Mouse (Mus musculus) cerebellum, adult 2 months (tissue): Measurements from ENCODE around the gene Vac14. TPM values are rescaled to one million over a fixed set of nuclear protein-coding genes. Genes with fewer than 3 reads are reported as not detected.

Experiments used
- DNase-seq, 2 experiments: peaks; one replicate each; pipeline ENCODE4 v3.0.0; 2021
- H3K27ac ChIP-seq: fragments of 200-500 bp; 2 replicates; pipeline ENCODE4 v1.5.1; 2012; ENCODE audit warnings: low read length, control low read depth, inconsistent platforms; ENCODE audit not compliant: insufficient read depth
- H3K27me3 ChIP-seq: fragments of 200-500 bp; 2 replicates; pipeline ENCODE4 v1.6.1; 2012; ENCODE audit warnings: inconsistent platforms, mild to moderate bottlenecking, low read length, moderate library complexity; ENCODE audit not compliant: control insufficient read depth, insufficient read depth
- H3K4me1 ChIP-seq: fragments of 200-500 bp; 2 replicates; pipeline ENCODE4 v1.6.1; 2011; ENCODE audit warnings: low read length; ENCODE audit not compliant: control insufficient read depth, insufficient read depth
- H3K4me3 ChIP-seq: fragments of 200-500 bp; replicated peaks from 2 replicates; pipeline ENCODE3; 2011; ENCODE audit warnings: mild to moderate bottlenecking, low read depth, low read length, control low read depth; ENCODE audit not compliant: insufficient read depth
- CTCF ChIP-seq: fragments of 200-500 bp; IDR thresholded peaks from 2 replicates; pipeline ENCODE4 v1.5.1; 2011; ENCODE audit warnings: low read depth, mild to moderate bottlenecking, control low read depth, low read length, moderate library complexity, borderline replicate concordance; ENCODE audit not compliant: insufficient read depth
- POLR2A ChIP-seq: fragments of 200-500 bp; IDR thresholded peaks from 2 replicates; pipeline ENCODE4 v1.6.1; 2011; ENCODE audit warnings: low read length, control low read depth, borderline replicate concordance; ENCODE audit not compliant: insufficient read depth
- WGBS: fragments of 180-500 bp; shearing (Covaris S2); methylation state at CpG from one replicate; pipeline ENCODE4 v1.1.7; 2018; 5-methylcytosine and 5-hydroxymethylcytosine counted together
- polyA plus RNA-seq: library from polyadenylated mRNA; depleted of rRNA; stranded (reverse); fragments of >200 nt; gene quantifications from 2 replicates; pipeline ENCODE4 v1.2.3, GENCODE M21; 2012; rRNA removed

Vac14 gene
- polyA plus RNA-seq, 1 experiment, result 37.6 TPM

- Histone ChIP-seq H3K4me3 (no peak overlapping the region), H3K27ac (no peak overlapping the region), H3K4me1 (no peaks in the 10 kb centered on the region), H3K27me3 (no peaks in the 10 kb centered on the region)
- no peak for DNase-seq
- 52% methylated on average over 4 of the region's 4 CpGs for WGBS
- TF ChIP-seq CTCF (no peak), POLR2A (no peak)
Observed at GRCm38 (mm10) chr8:110754713-110755112, 136.3 kb downstream of the Vac14 start.

DNA sequence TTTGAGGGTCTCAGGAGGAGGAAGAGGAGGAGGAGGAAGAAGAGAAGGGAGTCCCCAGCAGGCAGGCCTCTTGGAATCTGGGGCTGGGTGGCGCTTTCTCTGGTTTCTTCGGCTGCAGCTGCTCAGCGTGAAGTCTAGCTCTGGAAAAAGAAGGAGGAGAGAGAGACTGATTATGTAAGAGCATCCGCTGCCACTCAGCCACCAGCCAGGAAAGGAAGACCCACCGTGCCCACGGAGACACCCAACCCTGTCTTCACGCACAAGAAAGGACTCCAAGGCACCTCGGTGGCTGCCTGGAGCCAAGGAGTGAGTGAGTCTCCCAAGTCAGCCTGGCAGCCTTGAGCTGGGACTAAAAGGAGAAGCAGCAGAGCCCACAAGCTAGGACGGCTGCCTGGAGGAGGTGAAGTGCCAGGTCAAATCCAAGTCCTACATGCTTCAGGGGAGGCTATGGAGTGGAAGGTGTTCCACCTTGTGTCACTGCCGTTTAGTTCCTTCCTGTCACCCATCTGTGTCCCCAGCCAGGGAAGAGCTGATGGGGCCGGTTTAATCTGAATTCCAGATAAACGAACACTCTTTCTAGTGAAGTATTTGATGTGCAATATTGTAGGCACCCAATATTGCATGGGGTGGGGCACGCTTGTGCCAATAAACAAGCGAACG is 137.3 kb downstream of the Vac14 start:
- DNase-seq, result peak in 1 of 2 experiments; percentile 31
- no peak overlapping the region for H3K27ac ChIP-seq
- no peak overlapping the region for H3K4me3 ChIP-seq
- TF ChIP-seq CTCF (no peak), POLR2A (no peak)
- no peaks in the 10 kb centered on the region; the same call in 1 of the 2 replicates for H3K4me1 ChIP-seq
- WGBS, result 52% methylated on average over 15 of the region's 15 CpGs
- H3K27me3 ChIP-seq, result no peaks in the 10 kb centered on the region

- H3K4me1 ChIP-seq, result no peaks in the 10 kb centered on the region; the same call in 1 of the 2 replicates
- no peak overlapping the region for H3K27ac ChIP-seq
- DNase-seq, result no peak
- H3K4me3 ChIP-seq, result no peak overlapping the region
- 90% methylated on average over 5 of the region's 5 CpGs for WGBS
- no peak for TF ChIP-seq POLR2A
- TF ChIP-seq CTCF, result no peak
- H3K27me3 ChIP-seq, result no peaks in the 10 kb centered on the region
Observed at GRCm38 (mm10) chr8:110756196-110756595, 137.8 kb downstream of the Vac14 start.

DNA sequence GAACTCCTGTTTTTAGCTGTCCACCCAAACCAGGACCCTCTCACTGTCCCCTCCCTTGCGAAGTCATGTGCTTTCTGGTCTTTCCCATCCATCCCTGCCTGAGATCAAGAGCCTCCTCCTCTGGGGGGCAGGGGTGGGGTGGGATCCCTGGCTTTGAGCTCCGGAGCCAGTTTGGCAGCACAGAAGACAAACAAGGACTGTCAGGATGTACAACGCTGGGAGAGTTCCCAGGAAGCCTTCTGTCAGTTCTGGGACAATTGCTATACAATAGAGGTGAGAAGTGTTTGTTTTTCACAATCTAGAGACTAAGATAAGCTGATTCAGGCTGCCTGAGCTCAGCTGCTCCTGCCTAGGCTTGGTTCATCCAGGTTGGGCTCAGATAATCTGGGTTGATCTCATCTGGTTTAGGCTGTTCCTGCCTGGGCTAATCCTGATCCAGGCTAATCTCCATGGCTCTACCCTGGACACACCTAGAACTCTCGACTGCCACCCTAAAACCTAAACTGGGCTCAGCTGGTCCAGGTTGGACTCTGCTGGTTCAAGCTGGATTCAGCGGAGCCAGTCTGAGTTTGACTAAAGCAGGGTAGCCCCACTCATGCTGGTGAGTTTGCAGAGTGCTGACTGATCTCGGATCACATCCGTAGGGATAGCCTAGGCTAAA is 142.0 kb downstream of the Vac14 start:
- Histone ChIP-seq H3K4me1 (peaks cover 5% of the 10 kb centered on the region; the same call in 1 of the 2 replicates), H3K27me3 (no peaks in the 10 kb centered on the region), H3K27ac (no peak overlapping the region), H3K4me3 (no peak overlapping the region)
- TF ChIP-seq POLR2A, result no peak
- DNase-seq, result no peak
- 62% methylated on average over 7 of the region's 7 CpGs for WGBS

- TF ChIP-seq CTCF (no peak), POLR2A (no peak)
Observed at GRCm38 (mm10) chr8:110761185-110761584, 142.8 kb downstream of the Vac14 start.

DNA sequence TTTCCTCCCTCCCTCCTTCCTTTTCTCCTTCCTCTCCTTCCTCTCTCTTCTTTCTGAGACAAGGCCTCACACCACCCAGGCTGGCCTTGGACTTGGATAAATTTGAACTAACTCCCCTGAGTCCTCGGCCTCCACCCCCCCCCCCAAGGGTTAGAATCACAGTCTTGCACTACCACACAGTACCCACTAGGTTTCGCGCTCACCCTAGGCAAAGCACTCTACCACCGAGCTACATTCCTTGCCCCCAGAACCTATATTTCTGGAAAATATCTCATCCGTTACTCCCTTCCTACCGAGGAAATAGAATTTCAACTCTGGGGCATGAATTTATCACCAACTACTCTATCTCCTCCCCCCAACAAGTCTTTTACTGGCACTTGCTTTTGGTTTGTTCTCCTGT is 143.6 kb downstream of the Vac14 start:
- TF ChIP-seq CTCF (no peak), POLR2A (no peak)
- Histone ChIP-seq H3K27ac (no peak overlapping the region), H3K4me1 (peaks cover 5% of the 10 kb centered on the region; the same call in 1 of the 2 replicates), H3K27me3 (no peaks in the 10 kb centered on the region), H3K4me3 (no peak overlapping the region)
- WGBS, result 69% methylated on average over 6 of the region's 6 CpGs
- DNase-seq, result no peak

More at GRCm38 (mm10) chr8:110761185-110761584, 142.8 kb downstream of the Vac14 start:
- Histone ChIP-seq H3K4me1 (peaks cover 5% of the 10 kb centered on the region; the same call in 1 of the 2 replicates), H3K27me3 (no peaks in the 10 kb centered on the region), H3K4me3 (no peak overlapping the region), H3K27ac (no peak overlapping the region)
- WGBS, result 60% methylated on average over 5 of the region's 5 CpGs
- DNase-seq, result no peak

GRCm38 (mm10) chr8:110764671-110765070 is 146.3 kb downstream of the Vac14 start:
- TF ChIP-seq POLR2A (no peak), CTCF (no peak)
- Histone ChIP-seq H3K27me3 (no peaks in the 10 kb centered on the region), H3K27ac (peak overlapping the region; percentile 72; the same call in 1 of the 2 replicates), H3K4me1 (peaks cover 5% of the 10 kb centered on the region; the same call in 1 of the 2 replicates), H3K4me3 (no peak overlapping the region)
- WGBS, result 16% methylated on average over 3 of the region's 3 CpGs
- DNase-seq, result peak; percentile 40 to 65

- TF ChIP-seq POLR2A (no peak), CTCF (no peak)
- Histone ChIP-seq H3K4me1 (peaks cover 5% of the 10 kb centered on the region; the same call in 1 of the 2 replicates), H3K4me3 (no peak overlapping the region), H3K27ac (no peak overlapping the region), H3K27me3 (no peaks in the 10 kb centered on the region)
- WGBS, result 66% methylated on average over 6 of the region's 6 CpGs
- peak in 1 of 2 experiments; percentile 20 for DNase-seq
Observed at GRCm38 (mm10) chr8:110767261-110767660, 148.9 kb downstream of the Vac14 start.

Other genes starting within 250 kb of the Vac14 start
- gene Mtss1l, start 102.9 kb downstream of the Vac14 start, polyA plus RNA-seq, result 257 and 288 TPM in 2 replicates
- gene Il34, start 187.3 kb downstream of the Vac14 start, polyA plus RNA-seq, result 15.8 and 21.1 TPM in 2 replicates
- gene Cog4, start 228.0 kb downstream of the Vac14 start, polyA plus RNA-seq, result 56.5 and 60.2 TPM in 2 replicates
- gene Sf3b3, start 228.2 kb downstream of the Vac14 start, polyA plus RNA-seq, result 44.5 and 49.9 TPM in 2 replicates